Mouse (Mus musculus) heart, embryonic 12.5 days (tissue): Measurements from ENCODE around the gene Zswim4. TPM values are rescaled to one million over a fixed set of nuclear protein-coding genes. Genes with fewer than 3 reads are reported as not detected.
A peak's percentile ranks its signal among the peaks of the same experiment; 100 is the strongest.

ENCODE experiments used
- ATAC-seq: fragments of 200-750 bp; cut with Nextera tagmentation; 2 replicates; pipeline ENCODE4 v1.8.0; 2017; ENCODE audit warnings: moderate TSS enrichment, moderate library complexity; ENCODE audit not compliant: insufficient number of reproducible peaks, low FRiP score
- H3K27ac ChIP-seq: fragments of 300-500 bp; sonication (generic); 2 replicates; pipeline ENCODE4 v1.5.1; 2016; ENCODE audit warnings: mild to moderate bottlenecking, moderate library complexity; ENCODE audit not compliant: poor library complexity, severe bottlenecking
- H3K27me3 ChIP-seq: fragments of 300-500 bp; sonication (generic); replicated peaks from 2 replicates; pipeline ENCODE4 v1.6.1; 2016; ENCODE audit warnings: mild to moderate bottlenecking, moderate library complexity
- H3K36me3 ChIP-seq: fragments of 300-500 bp; sonication (generic); 2 replicates; pipeline ENCODE4 v1.6.1; 2016; ENCODE audit warnings: mild to moderate bottlenecking, moderate library complexity
- H3K4me1 ChIP-seq: fragments of 300-500 bp; sonication (generic); replicated peaks from 2 replicates; pipeline ENCODE4 v1.6.1; 2016; ENCODE audit warnings: mild to moderate bottlenecking
- H3K4me2 ChIP-seq: fragments of 300-500 bp; sonication (generic); 2 replicates; pipeline ENCODE4 v1.6.1; 2016; ENCODE audit warnings: mild to moderate bottlenecking, moderate library complexity
- H3K4me3 ChIP-seq: fragments of 300-500 bp; sonication (generic); 2 replicates; pipeline ENCODE4 v1.5.1; 2016; ENCODE audit warnings: mild to moderate bottlenecking
- H3K9ac ChIP-seq: fragments of 300-500 bp; sonication (generic); 2 replicates; pipeline ENCODE4 v1.6.1; 2016; ENCODE audit warnings: mild to moderate bottlenecking, moderate library complexity
- H3K9me3 ChIP-seq: fragments of 300-500 bp; sonication (generic); replicated peaks from 2 replicates; pipeline ENCODE4 v1.6.1; 2016; ENCODE audit warnings: mild to moderate bottlenecking, moderate library complexity
- WGBS: fragments of 180-500 bp; shearing (Covaris S2); methylation state at CpG from one replicate; pipeline ENCODE4 v1.1.7; 2016; 5-methylcytosine and 5-hydroxymethylcytosine counted together
- microRNA counts: library from miRNA; unstranded; fragments of <30 nt; microRNA quantifications from one replicate; lab custom pipeline; 2017
- microRNA-seq: library from miRNA; unstranded; fragments of <30 nt; microRNA quantifications from one replicate; pipeline ENCODE4, GENCODE M21; 2017
- polyA plus RNA-seq: library from polyadenylated mRNA; unstranded; fragments of >200 nt; fragmentation: Nextera tagmentation; extraction: Ambion mirVana; gene quantifications from 2 replicates; pipeline ENCODE4 v1.2.1, GENCODE M21; 2016

The Zswim4 gene
- polyA plus RNA-seq, 1 experiment from 2014 or later = 12.9 TPM

DNA sequence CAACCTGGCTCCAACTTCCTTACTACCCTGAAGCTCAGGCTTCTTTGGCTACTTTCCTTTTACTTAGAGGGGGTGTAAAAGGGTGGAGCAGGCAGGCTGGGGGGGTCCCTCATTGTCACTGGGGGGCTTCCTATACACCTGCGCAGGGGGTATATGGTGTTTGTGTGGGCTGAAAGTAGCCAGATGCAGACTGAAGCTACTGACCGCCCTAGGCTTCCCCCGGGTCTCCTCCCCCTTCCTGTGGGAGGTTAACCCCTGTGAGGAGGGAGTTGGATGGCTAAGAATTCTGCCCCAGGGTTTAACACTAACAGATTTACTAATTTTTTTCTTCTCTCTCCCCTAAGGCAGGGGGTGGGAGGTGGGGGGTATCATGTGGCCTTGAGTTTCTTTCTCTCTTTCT is 60.3 kb downstream of the Zswim4 start:
- H3K9me3 ChIP-seq = no peaks in the 10 kb centered on the region
- peaks cover 46% of the 10 kb centered on the region for H3K4me1 ChIP-seq
- no peak overlapping the region for H3K9ac ChIP-seq
- peaks cover 41% of the 10 kb centered on the region for H3K36me3 ChIP-seq
- ATAC-seq = no peak
- no peak overlapping the region for H3K4me3 ChIP-seq
- 0 out of 2 replicates have a peak overlapping the region, but pooled peaks have one; percentile 21 for H3K4me2 ChIP-seq
- no peak overlapping the region for H3K27ac ChIP-seq
- 31% methylated on average over 3 of the region's 3 CpGs for WGBS
- no peaks in the 10 kb centered on the region for H3K27me3 ChIP-seq

DNA sequence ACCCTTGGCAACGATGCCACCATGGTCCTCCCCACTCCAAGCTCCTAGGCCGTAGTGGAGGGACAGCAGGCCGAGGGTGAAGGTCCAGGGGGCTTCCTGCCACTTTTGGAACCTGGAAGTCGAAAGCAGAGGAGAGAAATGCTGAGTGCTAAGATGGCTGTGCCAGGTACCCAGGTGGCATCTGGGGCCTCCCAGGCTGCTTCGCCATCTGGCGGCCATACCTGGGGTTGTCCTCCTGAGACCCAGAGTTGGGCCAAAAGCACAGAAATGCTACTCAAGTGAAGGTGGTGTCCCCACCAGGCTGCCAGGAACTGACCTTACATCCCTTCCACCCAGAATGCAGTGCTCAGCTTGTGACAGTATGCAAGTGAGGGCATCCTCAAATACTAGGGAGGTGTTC is 63.0 kb downstream of the Zswim4 start:
- Histone ChIP-seq H3K4me1 (peaks cover 19% of the 10 kb centered on the region), H3K27me3 (no peaks in the 10 kb centered on the region), H3K36me3 (peaks cover 47% of the 10 kb centered on the region), H3K27ac (no peak overlapping the region), H3K9me3 (no peaks in the 10 kb centered on the region), H3K4me3 (no peak overlapping the region), H3K9ac (no peak overlapping the region), H3K4me2 (no peak overlapping the region)
- WGBS = 76% methylated on average over 6 of the region's 6 CpGs
- no peak for ATAC-seq

DNA sequence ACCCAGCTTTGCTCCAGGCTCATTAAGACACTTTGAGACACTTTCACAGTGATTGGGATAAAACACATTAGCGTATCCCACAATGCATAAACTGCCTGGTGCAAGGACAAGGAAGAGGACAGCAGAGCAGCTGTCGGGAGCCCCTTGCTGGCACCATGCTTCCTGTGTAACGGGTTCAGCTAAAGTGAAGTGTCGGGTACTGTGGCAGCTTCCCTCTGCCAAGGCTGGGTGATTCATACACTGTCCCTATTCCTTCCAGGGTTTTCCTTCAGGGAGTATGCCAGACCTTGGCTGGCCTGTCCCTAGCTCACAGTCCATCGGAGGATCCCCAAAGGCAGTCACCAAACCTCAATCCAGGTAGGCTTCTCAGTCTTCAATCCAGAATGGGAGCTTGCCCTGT is 66.8 kb downstream of the Zswim4 start:
- WGBS = 85% methylated on average over 5 of the region's 5 CpGs
- Histone ChIP-seq H3K4me3 (no peak overlapping the region), H3K9me3 (no peaks in the 10 kb centered on the region), H3K27ac (no peak overlapping the region), H3K4me1 (peaks cover 36% of the 10 kb centered on the region), H3K27me3 (no peaks in the 10 kb centered on the region), H3K36me3 (peaks cover 37% of the 10 kb centered on the region), H3K4me2 (no peak overlapping the region), H3K9ac (no peak overlapping the region)
- ATAC-seq = no peak

DNA sequence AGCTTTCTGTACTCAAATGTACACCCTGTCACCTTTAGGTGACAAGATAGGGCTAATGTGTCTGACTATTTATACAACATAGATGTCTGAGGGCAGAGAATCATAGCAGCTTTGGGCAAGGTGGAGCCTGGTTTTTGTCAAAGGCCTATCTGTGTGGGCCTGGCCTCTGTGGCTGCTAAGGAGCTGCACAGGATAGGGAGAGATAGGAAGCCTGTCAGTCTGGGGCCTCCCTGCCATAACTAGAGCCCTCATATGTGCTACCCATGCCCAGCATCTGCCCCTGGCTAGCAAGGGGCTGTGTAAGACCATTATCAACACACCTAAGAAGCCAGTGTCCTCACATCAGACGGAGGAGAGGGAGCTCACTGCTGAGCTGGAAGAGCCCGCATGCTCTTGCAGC is 69.2 kb downstream of the Zswim4 start:
- no peak overlapping the region for H3K4me3 ChIP-seq
- no peak overlapping the region for H3K27ac ChIP-seq
- H3K36me3 ChIP-seq = peaks cover 20% of the 10 kb centered on the region
- no peaks in the 10 kb centered on the region for H3K9me3 ChIP-seq
- no peak overlapping the region for H3K9ac ChIP-seq
- no peak for ATAC-seq
- peaks cover 36% of the 10 kb centered on the region for H3K4me1 ChIP-seq
- H3K27me3 ChIP-seq = no peaks in the 10 kb centered on the region
- WGBS = 60% methylated on average over 2 of the region's 2 CpGs
- H3K4me2 ChIP-seq = no peak overlapping the region

MicroRNA genes within 50 kb of the gene (microRNA counts, 519-probe panel; counts per million panel counts)
- microRNA mmu-miR-181c (lab: Ali Mortazavi, UCI) (562 counts per million, percentile 0 among the panel's probes with 10 or more counts), microRNA mmu-miR-23a (lab: Ali Mortazavi, UCI) (6,961 counts per million, percentile 86 among the panel's probes with 10 or more counts), microRNA mmu-miR-27a (lab: Ali Mortazavi, UCI) (7,335 counts per million, percentile 90 among the panel's probes with 10 or more counts)

Small RNAs within 50 kb of the gene (microRNA-seq; reads per million reads assigned to microRNA genes)
- gene Mir181c (3,160 reads per million, percentile 88 among the genes with 10 or more reads in this experiment), gene Mir181d (2,977 reads per million, percentile 87 among the genes with 10 or more reads in this experiment), gene Mir23a (19,679 reads per million, percentile 97 among the genes with 10 or more reads in this experiment), gene Mir24-2 (not detected), gene Mir27a (455 reads per million, percentile 72 among the genes with 10 or more reads in this experiment), gene Mir3074-2 (not detected)

Other genes with a start within 250 kb of the Zswim4 start
- 4.5 and 5.8 TPM in 2 replicates for gene Samd1, start 239.4 kb downstream of the Zswim4 start, polyA plus RNA-seq
- 0.22 and 0.54 TPM in 2 replicates for gene 1700067K01Rik, start 235.6 kb downstream of the Zswim4 start, polyA plus RNA-seq
- 0.30 TPM in 1 of 2 replicates, not detected in the other for gene 2210011C24Rik, start 224.9 kb downstream of the Zswim4 start, polyA plus RNA-seq
- 1.7 and 2.1 TPM in 2 replicates for gene Palm3, start 215.6 kb downstream of the Zswim4 start, polyA plus RNA-seq
- 4.4 and 5.3 TPM in 2 replicates for gene Il27ra, start 194.5 kb downstream of the Zswim4 start, polyA plus RNA-seq
- not detected in 2 replicates for gene Rln3, start 192.1 kb downstream of the Zswim4 start, polyA plus RNA-seq
- 1.2 TPM in 2 replicates for gene Gm10643, start 171.9 kb downstream of the Zswim4 start, polyA plus RNA-seq
- 6.9 and 7.5 TPM in 2 replicates for gene Rfx1, start 170.2 kb downstream of the Zswim4 start, polyA plus RNA-seq
- 10.5 and 11.4 TPM in 2 replicates for gene Dcaf15, start 132.3 kb downstream of the Zswim4 start, polyA plus RNA-seq
- gene Podnl1, start 111.1 kb downstream of the Zswim4 start, polyA plus RNA-seq = 0.14 TPM in 1 of 2 replicates, not detected in the other
- 17.7 and 18.1 TPM in 2 replicates for gene Cc2d1a, start 89.1 kb downstream of the Zswim4 start, polyA plus RNA-seq
- 1.00 and 1.1 TPM in 2 replicates for gene 4930432K21Rik, start 89.0 kb downstream of the Zswim4 start, polyA plus RNA-seq
- 1.7 and 3.0 TPM in 2 replicates for gene Nanos3, start 51.8 kb downstream of the Zswim4 start, polyA plus RNA-seq
- 281 and 286 TPM in 2 replicates for gene D8Ertd738e, start 12.7 kb upstream of the Zswim4 start, polyA plus RNA-seq
- 48.2 and 50.9 TPM in 2 replicates for gene Mri1, start 20.3 kb upstream of the Zswim4 start, polyA plus RNA-seq
- 15.8 and 16.1 TPM in 2 replicates for gene Ccdc130, start 33.3 kb upstream of the Zswim4 start, polyA plus RNA-seq
- gene Cacna1a, start 151.4 kb upstream of the Zswim4 start, polyA plus RNA-seq = 9.2 and 9.4 TPM in 2 replicates